Mouse (Mus musculus) lung, postnatal 0 days (tissue): Measurements from ENCODE around the gene Jpt1.

ENCODE experiments used
- CTCF ChIP-seq: IDR thresholded peaks from 2 replicates; pipeline ENCODE4 v1.5.1; 2016; ENCODE audit warnings: antibody characterized with exemption, mild to moderate bottlenecking
- EP300 ChIP-seq: IDR thresholded peaks from 2 replicates; pipeline ENCODE4 v1.6.1; 2016; ENCODE audit warnings: antibody characterized with exemption, mild to moderate bottlenecking, control low read depth

GRCm38 (mm10) chr11:115520218-115520617, 6.0 kb upstream of the Jpt1 start:
- TF ChIP-seq CTCF = no peak
- TF ChIP-seq EP300 = no peak
